Mouse (Mus musculus) CH12.LX (cell line): ENCODE measurements around the gene Creb5. TPM values are rescaled to one million over a fixed set of nuclear protein-coding genes. Genes with fewer than 3 reads are reported as not detected.
A peak's percentile ranks its signal among the peaks of the same experiment; 100 is the strongest.

Source experiments
- DNase-seq: peaks from one replicate; pipeline ENCODE4 v3.0.0-alpha.2; 2013; ENCODE audit errors: extremely low read depth
- H3K27ac ChIP-seq: 2 replicates; pipeline ENCODE4 v1.5.1; 2012; ENCODE audit warnings: low read depth, mild to moderate bottlenecking, control low read depth, moderate library complexity; ENCODE audit not compliant: insufficient read depth
- H3K27me3 ChIP-seq: replicated peaks from 2 replicates; pipeline ENCODE3; 2012; ENCODE audit warnings: inconsistent platforms
- H3K36me3 ChIP-seq, 2 experiments: replicated peaks in 1 of 2; 2 replicates each; pipeline versions ENCODE3 to v1.6.1; 2012; ENCODE audit warnings: inconsistent platforms in 1 of 2, low read length in 1 of 2, mild to moderate bottlenecking in 1 of 2, mixed read lengths in 1 of 2, moderate library complexity in 1 of 2; ENCODE audit not compliant: control insufficient read depth in 1 of 2, insufficient read depth in 1 of 2
- H3K4me1 ChIP-seq, 2 experiments: 2 replicates each; pipeline ENCODE4 v1.6.1; 2012; ENCODE audit warnings: inconsistent platforms in 1 of 2, moderate library complexity in 1 of 2; ENCODE audit not compliant: insufficient read depth in 2 of 2, control insufficient read depth in 1 of 2
- H3K4me2 ChIP-seq: 2 replicates; pipeline ENCODE4 v1.6.1; 2012; ENCODE audit warnings: low read depth, mild to moderate bottlenecking, control low read depth; ENCODE audit not compliant: poor library complexity, insufficient read depth, severe bottlenecking
- H3K4me3 ChIP-seq, 3 experiments: fragments of 150-350 bp in 1 of 3; sonication (generic) in 1 of 3; replicated peaks in 1 of 3; 2 replicates each; pipeline versions ENCODE3 to v1.5.1; 2011 to 2012; ENCODE audit warnings: low read depth in 2 of 3, low read length in 2 of 3, mild to moderate bottlenecking in 2 of 3, moderate library complexity in 2 of 3, control low read depth in 1 of 3, improper control_type of control experiment in 1 of 3, inconsistent platforms in 1 of 3, mixed read lengths in 1 of 3; ENCODE audit not compliant: poor library complexity in 1 of 3
- H3K79me2 ChIP-seq: replicated peaks from 2 replicates; pipeline ENCODE4 v1.6.1; 2012; ENCODE audit warnings: mild to moderate bottlenecking, moderate library complexity; ENCODE audit not compliant: control insufficient read depth, poor library complexity, insufficient read depth, severe bottlenecking; ENCODE audit errors: extremely low read depth
- H3K9ac ChIP-seq: 2 replicates; pipeline ENCODE4 v1.6.1; 2012; ENCODE audit warnings: low read depth, mild to moderate bottlenecking, control low read depth, moderate library complexity; ENCODE audit not compliant: insufficient read depth
- H3K9me3 ChIP-seq: replicated peaks from 2 replicates; pipeline ENCODE3; 2012; ENCODE audit warnings: low read length, inconsistent platforms, mixed read lengths
- BHLHE40 ChIP-seq: IDR thresholded peaks from 2 replicates; pipeline ENCODE4 v1.6.1; 2011; ENCODE audit warnings: mild to moderate bottlenecking, low read depth, low read length, improper control_type of control experiment
- CHD2 ChIP-seq: IDR thresholded peaks from 2 replicates; pipeline ENCODE4 v1.6.1; 2011; ENCODE audit warnings: low read length, improper control_type of control experiment
- CTCF ChIP-seq, 2 experiments: IDR thresholded peaks in 1 of 2; conservative IDR thresholded peaks in 1 of 2; 2 replicates each; pipeline ENCODE4 v1.5.1; 2011 to 2012; ENCODE audit warnings: low read depth in 2 of 2, low read length in 2 of 2, improper control_type of control experiment in 1 of 2, inconsistent platforms in 1 of 2, mild to moderate bottlenecking in 1 of 2, moderate library complexity in 1 of 2
- E2F4 ChIP-seq: IDR thresholded peaks from 2 replicates; pipeline ENCODE4 v1.6.1; 2011; ENCODE audit warnings: low read depth, low read length, improper control_type of control experiment; ENCODE audit not compliant: insufficient replicate concordance
- ELF1 ChIP-seq: IDR thresholded peaks from 2 replicates; pipeline ENCODE4 v1.6.1; 2014; ENCODE audit warnings: low read depth, mild to moderate bottlenecking, inconsistent platforms, low read length, improper control_type of control experiment
- EP300 ChIP-seq: IDR thresholded peaks from 2 replicates; pipeline ENCODE4 v1.6.1; 2011; ENCODE audit warnings: low read length, improper control_type of control experiment
- GABPA ChIP-seq: IDR thresholded peaks from 2 replicates; pipeline ENCODE4 v1.6.1; 2012; ENCODE audit warnings: low read depth, low read length, improper control_type of control experiment, inconsistent platforms; ENCODE audit not compliant: insufficient replicate concordance
- HCFC1 ChIP-seq: IDR thresholded peaks from 2 replicates; pipeline ENCODE4 v1.6.1; 2012; ENCODE audit warnings: low read depth, mild to moderate bottlenecking, inconsistent platforms, low read length, improper control_type of control experiment
- IRF4 ChIP-seq: IDR thresholded peaks from 2 replicates; pipeline ENCODE4 v1.6.1; 2014; ENCODE audit warnings: low read depth, mild to moderate bottlenecking, inconsistent platforms, low read length, improper control_type of control experiment
- JUN ChIP-seq: IDR thresholded peaks from 2 replicates; pipeline ENCODE4 v1.6.1; 2011; ENCODE audit warnings: low read depth, mild to moderate bottlenecking, low read length, improper control_type of control experiment, moderate library complexity; ENCODE audit not compliant: insufficient read depth
- KAT2A ChIP-seq: IDR thresholded peaks from 2 replicates; pipeline ENCODE4 v1.6.1; 2012; ENCODE audit warnings: low read length, improper control_type of control experiment, inconsistent platforms; ENCODE audit not compliant: insufficient replicate concordance
- MAFK ChIP-seq: IDR thresholded peaks from 2 replicates; pipeline ENCODE4 v1.6.1; 2011; ENCODE audit warnings: low read length, improper control_type of control experiment; ENCODE audit not compliant: insufficient replicate concordance
- MAX ChIP-seq: IDR thresholded peaks from 2 replicates; pipeline ENCODE4 v1.6.1; 2011; ENCODE audit warnings: low read length, improper control_type of control experiment
- MAZ ChIP-seq: IDR thresholded peaks from 2 replicates; pipeline ENCODE4 v1.6.1; 2012; ENCODE audit warnings: low read depth, mild to moderate bottlenecking, inconsistent platforms, low read length, improper control_type of control experiment, moderate library complexity
- MEF2A ChIP-seq: IDR thresholded peaks from 2 replicates; pipeline ENCODE4 v1.6.1; 2014; ENCODE audit warnings: low read depth, mild to moderate bottlenecking, inconsistent platforms, low read length, improper control_type of control experiment, borderline replicate concordance
- MXI1 ChIP-seq: IDR thresholded peaks from 2 replicates; pipeline ENCODE4 v1.6.1; 2011; ENCODE audit warnings: mild to moderate bottlenecking, low read depth, low read length, improper control_type of control experiment
- MYC ChIP-seq: IDR thresholded peaks from 2 replicates; pipeline ENCODE4 v1.6.1; 2011; ENCODE audit warnings: low read depth, mild to moderate bottlenecking, improper control_type of control experiment, low read length
- NELFE ChIP-seq: IDR thresholded peaks from 2 replicates; pipeline ENCODE4 v1.6.1; 2011; ENCODE audit warnings: low read depth, low read length, improper control_type of control experiment
- NRF1 ChIP-seq: IDR thresholded peaks from 2 replicates; pipeline ENCODE4 v1.6.1; 2014; ENCODE audit warnings: low read depth, mild to moderate bottlenecking, inconsistent platforms, low read length, improper control_type of control experiment, moderate library complexity
- PAX5 ChIP-seq: IDR thresholded peaks from 2 replicates; pipeline ENCODE4 v1.6.1; 2012; ENCODE audit warnings: low read length, inconsistent platforms, mixed read lengths
- POLR2A ChIP-seq: IDR thresholded peaks from 2 replicates; pipeline ENCODE4 v1.6.1; 2011; ENCODE audit warnings: low read depth, mild to moderate bottlenecking, improper control_type of control experiment, low read length
- RCOR1 ChIP-seq: conservative IDR thresholded peaks from 2 replicates; pipeline ENCODE4 v1.6.1; 2012; ENCODE audit warnings: low read depth, mild to moderate bottlenecking, inconsistent platforms, low read length, improper control_type of control experiment
- SIN3A ChIP-seq: IDR thresholded peaks from 2 replicates; pipeline ENCODE4 v1.6.1; 2012; ENCODE audit warnings: low read length, improper control_type of control experiment, inconsistent platforms
- SMC3 ChIP-seq: IDR thresholded peaks from 2 replicates; pipeline ENCODE4 v1.6.1; 2011; ENCODE audit warnings: low read depth, low read length, improper control_type of control experiment
- TBP ChIP-seq: conservative IDR thresholded peaks from 2 replicates; pipeline ENCODE4 v1.6.1; 2011; ENCODE audit warnings: low read depth, low read length, improper control_type of control experiment
- TCF12 ChIP-seq: IDR thresholded peaks from 2 replicates; pipeline ENCODE4 v1.6.1; 2014; ENCODE audit warnings: low read depth, mild to moderate bottlenecking, inconsistent platforms, low read length, improper control_type of control experiment
- USF1 ChIP-seq: IDR thresholded peaks from 2 replicates; pipeline ENCODE4 v1.6.1; 2014; ENCODE audit warnings: low read depth, mild to moderate bottlenecking, inconsistent platforms, low read length, improper control_type of control experiment
- USF2 ChIP-seq: conservative IDR thresholded peaks from 2 replicates; pipeline ENCODE4 v1.6.1; 2011; ENCODE audit warnings: low read depth, low read length, improper control_type of control experiment
- ZC3H11A ChIP-seq: IDR thresholded peaks from 2 replicates; pipeline ENCODE4 v1.6.1; 2012; ENCODE audit warnings: low read depth, mild to moderate bottlenecking, inconsistent platforms, low read length, improper control_type of control experiment
- ZKSCAN1 ChIP-seq: IDR thresholded peaks from 2 replicates; pipeline ENCODE4 v1.6.1; 2012; ENCODE audit warnings: low read depth, inconsistent platforms, low read length, improper control_type of control experiment, borderline replicate concordance
- dilution Hi-C: fragments of 300-500 bp; cut with MboI; formaldehyde crosslinking; loops from 2 replicates; pipeline ENCODE4 v1.14.3; 2020; ENCODE audit warnings: low sequenced_read_pairs; ENCODE audit not compliant: extremely low pct_unique_long_range_greater_than_20kb, extremely low pct_ligation_motif_present
- in situ Hi-C: fragments of 300-500 bp; cut with MboI; formaldehyde crosslinking; loops from 3 replicates; pipeline ENCODE4 v1.14.3; 2019; ENCODE audit warnings: low sequenced_read_pairs, low pct_ligation_motif_present, low pct_unique_long_range_greater_than_20kb, mixed read lengths
- polyA plus RNA-seq: library from polyadenylated mRNA; unstranded; fragments of >175 nt; gene quantifications from 2 replicates; pipeline ENCODE4 v1.2.1, GENCODE M21; 2012; ENCODE audit warnings: low read depth; ENCODE audit not compliant: insufficient read length
- total RNA-seq, 2 experiments: library from RNA; depleted of rRNA; stranded (reverse); fragments of 300-350 nt in 1 of 2; fragments of >200 nt in 1 of 2; gene quantifications; 2 replicates each; pipeline ENCODE4 v1.2.3; 2012 to 2014

The Creb5 gene
- total and polyA plus RNA-seq, 3 experiments, result 0.68 to 2.1 (median 0.86) TPM

DNA sequence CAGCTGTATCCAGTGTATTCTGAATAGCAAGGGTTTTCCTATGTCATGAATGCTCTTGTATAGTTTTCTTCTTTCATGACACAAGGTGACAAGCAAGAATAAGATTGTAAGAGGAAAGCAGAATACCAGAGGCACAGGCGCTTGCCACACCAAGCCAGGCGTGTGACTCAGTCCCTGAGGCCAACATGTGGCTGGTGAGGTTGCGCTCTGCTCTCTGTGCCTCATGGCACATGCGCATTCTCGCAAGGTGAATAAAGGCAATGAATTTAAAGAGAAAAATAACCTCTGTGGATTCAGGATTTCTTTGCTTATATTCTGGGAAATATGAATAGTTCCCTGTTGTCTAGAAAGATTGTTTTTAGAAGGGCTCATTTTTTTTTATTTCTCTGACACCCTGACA, 169.0 kb downstream of the Creb5 start:
- Histone ChIP-seq H3K9me3 (no peaks in the 10 kb centered on the region), H3K4me2 (peak overlapping the region; percentile 24; the same call in 1 of the 2 replicates), H3K27me3 (no peaks in the 10 kb centered on the region), H3K4me3 (no peak overlapping the region), H3K79me2 (no peaks in the 10 kb centered on the region), H3K36me3 (peaks cover 0 to 9% of the 10 kb centered on the region in 2 experiments), H3K9ac (peak overlapping the region; percentile 52), H3K4me1 (peaks cover 30 to 43% of the 10 kb centered on the region in 2 experiments), H3K27ac (peak overlapping the region; percentile 82; the same call in 1 of the 2 replicates)
- dilution Hi-C loops, result no loop called here
- in situ Hi-C loops, result no loop called here
- TF ChIP-seq MAZ (no peak), ZKSCAN1 (no peak), PAX5 (no peak), MEF2A (no peak), IRF4 (0 out of 2 replicates have a peak, but pooled peaks have one; percentile 9), ZC3H11A (no peak), EP300 (no peak), NRF1 (peak; percentile 77), SMC3 (no peak), ELF1 (no peak), POLR2A (no peak), MAX (peak; percentile 84), KAT2A (no peak), MYC (peak; percentile 86), MXI1 (0 out of 2 replicates have a peak, but pooled peaks have one; percentile 48), GABPA (no peak), USF1 (no peak), TCF12 (peak; percentile 29; the same call in 1 of the 2 replicates), JUN (no peak), NELFE (no peak), HCFC1 (no peak), SIN3A (peak; percentile 32; the same call in 1 of the 2 replicates), CTCF (conservative IDR thresholded peaks at IDR 0.05 in 1 of 2, IDR thresholded peaks at IDR 0.05 in 1 of 2; ENCODE audit: low read depth in 2 of 2, low read length in 2 of 2) (no peak), BHLHE40 (peak; percentile 57), E2F4 (no peak), MAFK (no peak), TBP (0 out of 2 replicates have a peak, but pooled peaks have one; percentile 7), RCOR1 (no peak), CHD2 (no peak), USF2 (no peak)
- DNase-seq, result peak; percentile 34
